Mouse (Mus musculus) kidney, postnatal 10 days (tissue): ENCODE data around the gene Igsf9.
A peak's percentile ranks its signal among the peaks of the same experiment; 100 is the strongest.

Source experiments
- DNase-seq: peaks from one replicate; pipeline ENCODE4 v3.0.0; 2021; ENCODE audit warnings: mixed read lengths

Gene Igsf9

GRCm38 (mm10) chr1:172469373-172469772 is 12.2 kb upstream of the Igsf9 start:
- DNase-seq: peak; percentile 54

DNA sequence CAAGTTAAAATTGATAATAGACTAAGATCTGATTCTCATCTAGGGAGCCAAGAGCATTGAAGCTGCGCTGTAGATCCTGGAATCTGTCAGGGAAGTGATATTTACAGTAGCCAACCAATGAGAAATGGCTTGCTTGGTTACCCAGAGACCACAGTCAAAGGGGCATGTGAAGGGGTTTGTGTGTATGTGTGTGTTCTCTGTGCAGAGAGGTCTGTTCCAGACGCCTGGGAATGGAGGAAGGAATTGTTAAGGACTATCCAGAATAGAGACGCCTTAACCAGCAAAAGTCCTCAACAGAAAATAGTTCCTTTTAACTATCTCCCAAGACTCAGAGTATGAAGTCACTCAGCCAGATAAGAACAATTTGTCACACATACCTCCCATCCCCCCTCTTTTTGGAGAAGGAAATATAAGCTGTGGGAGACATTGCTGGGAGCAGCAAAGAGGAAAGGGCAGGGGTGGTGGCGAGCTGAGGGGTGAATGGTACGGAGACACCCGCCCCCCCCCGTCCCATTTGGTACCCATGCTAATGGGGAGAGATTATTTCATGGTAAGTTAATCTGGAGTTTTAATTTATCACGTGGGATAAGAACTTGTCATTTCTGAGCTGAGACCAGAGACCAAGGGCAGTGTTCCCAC is 11.7 kb upstream of the Igsf9 start:
- no peak for DNase-seq

GRCm38 (mm10) chr1:172472909-172473308 is 8.7 kb upstream of the Igsf9 start:
- no peak for DNase-seq

- DNase-seq: no peak
Observed at GRCm38 (mm10) chr1:172474196-172474595, 7.4 kb upstream of the Igsf9 start.

- no peak for DNase-seq
Observed at GRCm38 (mm10) chr1:172475054-172475741, 6.4 kb upstream of the Igsf9 start, which contains the start of gene Slamf9. Slamf9 (plus strand) TSS chr1:172475358.

- DNase-seq: no peak
Observed at GRCm38 (mm10) chr1:172478020-172478419, 3.6 kb upstream of the Igsf9 start.

GRCm38 (mm10) chr1:172480376-172480775 is 1.2 kb upstream of the Igsf9 start:
- no peak for DNase-seq

DNA sequence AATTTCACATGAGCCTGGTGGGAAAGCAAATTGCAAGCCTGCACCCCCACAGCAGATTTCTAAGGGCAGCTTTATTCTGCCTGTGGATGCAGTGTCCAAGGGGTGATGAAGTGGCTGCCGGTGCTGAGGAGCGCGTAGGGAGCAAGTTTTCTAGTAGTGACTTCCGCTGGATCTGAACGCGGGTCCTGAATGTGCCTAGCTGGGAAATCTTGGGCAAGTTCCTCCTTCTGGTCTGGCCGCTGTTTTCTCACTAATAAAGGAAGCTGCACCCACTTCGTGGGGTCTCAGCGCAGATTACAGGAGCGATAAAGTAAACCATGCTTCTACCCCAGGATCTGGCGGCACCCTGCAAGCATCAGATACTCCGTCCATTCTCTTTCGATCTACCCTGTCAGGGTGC is 477 bp upstream of the Igsf9 start:
- no peak for DNase-seq

DNA sequence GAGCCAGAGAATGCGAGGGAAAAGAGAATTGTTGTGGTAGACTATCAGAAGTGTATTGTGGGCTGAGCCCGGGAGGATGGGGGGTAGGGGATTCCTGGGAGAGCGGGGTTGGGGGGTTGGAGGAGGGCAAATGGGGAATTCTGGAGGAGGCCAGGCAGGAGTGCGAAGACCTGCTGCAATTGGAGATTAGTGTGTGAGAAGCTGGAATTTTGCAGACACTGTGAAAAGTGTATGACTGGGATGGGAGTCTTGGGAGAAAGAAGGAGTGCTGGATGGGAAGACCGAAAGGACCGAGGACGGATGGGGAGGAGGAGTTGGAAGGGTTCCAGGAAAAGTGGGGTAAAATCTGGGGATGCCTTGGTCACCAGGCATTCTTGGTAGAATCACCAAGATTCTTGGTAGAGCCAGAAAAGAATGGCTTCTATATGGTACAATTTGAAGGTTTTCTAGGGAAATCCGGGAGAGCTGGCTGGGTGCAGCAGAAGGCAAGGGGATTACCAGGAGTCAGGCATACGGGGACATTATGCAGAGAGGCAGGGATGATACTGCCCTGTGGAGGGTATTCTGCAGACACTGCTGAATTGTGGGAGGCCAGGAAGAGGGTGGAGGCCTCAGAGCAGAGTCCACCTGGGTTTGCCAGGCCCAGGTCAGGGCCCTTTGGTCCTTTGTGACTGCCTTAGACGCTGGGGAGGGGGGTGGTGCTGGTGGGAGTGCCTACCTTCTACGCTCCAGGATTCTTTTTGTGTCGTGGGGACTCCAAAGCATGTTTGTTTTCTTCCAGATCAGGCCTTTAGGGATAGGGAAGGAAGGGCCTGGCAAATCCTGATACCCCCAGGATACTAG is 1.2 kb downstream of the Igsf9 start:
- DNase-seq: peak; percentile 54

- no peak for DNase-seq
Observed at GRCm38 (mm10) chr1:172483361-172483660, 1.7 kb downstream of the Igsf9 start.

DNA sequence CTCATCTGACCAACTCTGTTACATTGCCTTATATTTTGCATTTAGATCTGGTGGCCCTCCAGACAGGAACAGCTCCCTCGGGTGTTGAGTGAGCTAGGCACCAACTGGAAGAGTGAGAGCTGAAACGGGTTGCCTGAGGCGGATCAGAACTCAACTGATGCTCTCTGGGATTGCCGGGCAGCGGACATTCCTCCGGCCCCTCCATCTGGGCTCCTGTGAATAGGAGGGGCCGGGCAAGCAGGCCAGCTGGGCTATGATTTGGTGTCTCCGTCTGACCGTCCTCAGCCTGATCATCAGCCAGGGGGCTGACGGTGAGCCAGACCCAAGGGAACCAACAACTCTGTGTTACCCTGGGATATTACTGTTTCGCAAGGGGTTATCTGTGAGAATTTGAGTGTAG is 2.6 kb downstream of the Igsf9 start:
- no peak for DNase-seq

- no peak for DNase-seq
Observed at GRCm38 (mm10) chr1:172484671-172485070, 3.1 kb downstream of the Igsf9 start.

GRCm38 (mm10) chr1:172485821-172486220 is 4.2 kb downstream of the Igsf9 start:
- no peak for DNase-seq

DNA sequence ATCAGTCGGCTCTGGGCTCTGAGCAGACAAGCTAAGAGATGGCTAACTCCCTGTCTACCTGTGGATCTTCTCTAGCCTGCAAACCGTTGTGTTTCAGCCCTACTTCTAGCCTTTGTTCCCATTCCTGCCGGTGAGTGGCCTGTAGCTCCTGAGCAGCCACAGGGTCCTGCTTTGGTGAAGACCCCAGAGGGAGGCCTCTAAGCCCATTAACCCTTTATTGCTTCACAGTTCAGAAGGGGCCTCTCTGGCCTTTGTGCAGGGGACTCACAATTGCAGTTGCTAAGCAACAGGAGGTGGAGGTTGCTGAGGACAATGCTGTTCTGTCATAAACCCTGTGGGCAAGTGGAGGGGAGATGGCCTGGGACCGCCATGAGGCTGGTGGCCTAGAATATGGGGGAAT is 4.6 kb downstream of the Igsf9 start:
- no peak for DNase-seq

- no peak for DNase-seq
Observed at GRCm38 (mm10) chr1:172486651-172487050, 5.1 kb downstream of the Igsf9 start.

DNA sequence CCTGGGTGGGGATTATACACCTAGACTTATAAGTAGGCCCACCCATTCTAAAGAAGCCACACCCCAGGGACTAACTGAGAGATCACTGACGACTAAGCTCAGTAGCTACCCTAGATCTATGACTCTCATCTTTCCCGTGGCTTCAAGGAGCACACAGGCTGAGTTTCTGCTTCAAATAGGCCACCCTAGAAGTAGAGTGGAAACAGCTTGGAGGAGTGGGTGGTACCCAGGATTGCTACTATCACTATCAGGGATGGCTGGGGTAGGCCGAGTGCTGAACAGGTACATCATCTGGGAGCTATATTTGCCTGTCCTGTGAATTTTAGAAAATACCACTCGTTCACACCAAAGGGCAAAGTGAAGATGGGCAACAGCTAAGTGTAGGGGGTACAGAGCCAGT is 6.3 kb downstream of the Igsf9 start:
- no peak for DNase-seq

- no peak for DNase-seq
Observed at GRCm38 (mm10) chr1:172488831-172489230, 7.2 kb downstream of the Igsf9 start.

DNA sequence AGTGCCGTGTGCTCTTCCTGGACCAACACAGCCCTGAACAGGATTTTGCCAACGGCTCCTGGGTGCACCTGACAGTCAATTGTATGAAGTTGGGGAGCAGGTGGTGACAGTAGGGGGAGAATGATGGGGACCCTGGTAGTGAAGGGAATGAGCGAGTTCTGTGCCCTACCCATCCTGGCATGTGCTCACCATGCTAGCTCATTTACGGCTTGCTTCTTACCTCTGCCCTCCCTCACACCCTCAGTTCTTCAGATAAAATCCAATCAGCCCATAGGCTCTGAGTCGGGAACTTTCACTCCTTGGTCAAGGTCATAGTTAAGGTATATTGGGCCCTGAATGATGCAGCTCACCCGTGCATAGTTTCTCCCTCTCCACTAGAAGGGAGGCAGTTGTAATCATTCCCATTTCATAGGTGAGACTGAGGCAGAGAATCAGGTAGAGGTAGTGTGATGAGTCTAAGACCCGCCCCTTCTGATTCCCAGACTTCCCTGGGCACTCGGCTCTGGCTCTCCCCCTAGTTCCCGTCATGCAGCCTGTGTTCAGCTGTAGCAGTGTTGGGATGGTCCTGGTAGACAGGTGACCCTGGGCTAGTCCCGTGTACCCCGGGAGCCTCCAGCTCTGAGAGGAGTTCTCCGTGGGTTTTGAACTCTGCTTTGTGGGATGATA is 8.1 kb downstream of the Igsf9 start:
- no peak for DNase-seq

- DNase-seq: peak; percentile 94
Observed at GRCm38 (mm10) chr1:172490261-172490661, 8.7 kb downstream of the Igsf9 start.

DNA sequence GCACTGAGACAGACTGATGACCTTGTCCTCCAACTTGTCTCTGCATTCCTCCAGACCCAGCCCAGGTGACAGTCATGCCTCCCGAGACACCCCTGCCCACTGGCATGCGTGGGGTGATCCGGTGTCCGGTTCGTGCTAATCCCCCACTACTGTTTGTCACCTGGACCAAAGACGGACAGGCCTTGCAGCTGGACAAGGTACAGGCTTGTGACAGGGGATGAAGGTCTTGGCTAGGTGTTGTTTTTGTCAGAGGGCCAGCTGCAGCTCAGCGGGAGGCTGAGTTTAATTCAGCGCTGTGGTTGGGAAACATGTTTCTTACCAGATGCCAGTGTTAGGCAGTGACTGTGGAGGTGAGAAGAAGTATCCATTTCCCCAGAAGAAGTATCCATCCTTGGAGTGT is 10.5 kb downstream of the Igsf9 start:
- no peak for DNase-seq

GRCm38 (mm10) chr1:172493516-172493915 is 11.9 kb downstream of the Igsf9 start:
- DNase-seq: no peak

- DNase-seq: no peak
Observed at GRCm38 (mm10) chr1:172496030-172496429, 14.4 kb downstream of the Igsf9 start.

- no peak for DNase-seq
Observed at GRCm38 (mm10) chr1:172497428-172497827, 15.8 kb downstream of the Igsf9 start.
